Mouse (Mus musculus): ENCODE results near the gene Gm13279. TPM values are rescaled to one million over a fixed set of nuclear protein-coding genes. Genes with fewer than 3 reads are reported as not detected.

Gene Gm13279
- polyA plus RNA-seq, 1 experiment from 2014 or later, result not detected

Other genes with a start within 250 kb of the Gm13279 start
- not detected for gene Ifna15, start 239.2 kb upstream of the Gm13279 start, polyA plus RNA-seq (2017; shearing (Covaris generic))
- gene Ifna14, start 225.6 kb upstream of the Gm13279 start, polyA plus RNA-seq (2017; shearing (Covaris generic)), result not detected
- gene Ifna9, start 205.0 kb upstream of the Gm13279 start, polyA plus RNA-seq (2017; shearing (Covaris generic)), result not detected
- not detected for gene Ifna12, start 194.0 kb upstream of the Gm13279 start, polyA plus RNA-seq (2017; shearing (Covaris generic))
- gene C87499, start 163.0 kb upstream of the Gm13279 start, polyA plus RNA-seq (2017; shearing (Covaris generic)), result not detected
- gene Ifna13, start 152.9 kb upstream of the Gm13279 start, polyA plus RNA-seq (2017; shearing (Covaris generic)), result not detected
- gene Ifna16, start 120.5 kb upstream of the Gm13279 start, polyA plus RNA-seq (2017; shearing (Covaris generic)), result not detected
- not detected for gene Ifna2, start 113.5 kb upstream of the Gm13279 start, polyA plus RNA-seq (2017; shearing (Covaris generic))
- not detected for gene Ifnab, start 106.0 kb upstream of the Gm13279 start, polyA plus RNA-seq (2017; shearing (Covaris generic))
- not detected for gene Gm26566, start 75.6 kb upstream of the Gm13279 start, polyA plus RNA-seq (2017; shearing (Covaris generic))
- 20.7 TPM for gene Klhl9, start 74.9 kb upstream of the Gm13279 start, polyA plus RNA-seq (2017; shearing (Covaris generic))
- not detected for gene Gm13271, start 42.5 kb upstream of the Gm13279 start, polyA plus RNA-seq (2017; shearing (Covaris generic))
- not detected for gene Gm13283, start 37.3 kb upstream of the Gm13279 start, polyA plus RNA-seq (2017; shearing (Covaris generic))
- gene Gm13290, start 23.6 kb upstream of the Gm13279 start, polyA plus RNA-seq (2017; shearing (Covaris generic)), result not detected
- gene Gm13289, start 20.5 kb upstream of the Gm13279 start, polyA plus RNA-seq (2017; shearing (Covaris generic)), result not detected
- not detected for gene Gm13272, start 17.5 kb upstream of the Gm13279 start, polyA plus RNA-seq (2017; shearing (Covaris generic))
- 0.43 TPM for gene Ifnz, start 15.3 kb upstream of the Gm13279 start, polyA plus RNA-seq (2017; shearing (Covaris generic))
- not detected for gene Gm13276, start 11.7 kb upstream of the Gm13279 start, polyA plus RNA-seq (2017; shearing (Covaris generic))
- gene Gm13277, start 8.8 kb upstream of the Gm13279 start, polyA plus RNA-seq (2017; shearing (Covaris generic)), result not detected
- not detected for gene Gm13278, start 5.8 kb upstream of the Gm13279 start, polyA plus RNA-seq (2017; shearing (Covaris generic))
- not detected for gene Gm13275, start 2.9 kb upstream of the Gm13279 start, polyA plus RNA-seq (2017; shearing (Covaris generic))
- 0.83 TPM for gene Gm13285, start 2.3 kb downstream of the Gm13279 start, polyA plus RNA-seq (2017; shearing (Covaris generic))
- not detected for gene Gm13287, start 5.9 kb downstream of the Gm13279 start, polyA plus RNA-seq (2017; shearing (Covaris generic))
- gene Gm13288, start 8.1 kb downstream of the Gm13279 start, polyA plus RNA-seq (2017; shearing (Covaris generic)), result not detected
- not detected for gene Ifna7, start 18.8 kb downstream of the Gm13279 start, polyA plus RNA-seq (2017; shearing (Covaris generic))
- not detected for gene Ifna11, start 22.6 kb downstream of the Gm13279 start, polyA plus RNA-seq (2017; shearing (Covaris generic))
- gene Ifna6, start 30.0 kb downstream of the Gm13279 start, polyA plus RNA-seq (2017; shearing (Covaris generic)), result not detected
- not detected for gene Ifna5, start 38.1 kb downstream of the Gm13279 start, polyA plus RNA-seq (2017; shearing (Covaris generic))
- gene Ifna4, start 44.5 kb downstream of the Gm13279 start, polyA plus RNA-seq (2017; shearing (Covaris generic)), result not detected
- not detected for gene Ifna1, start 52.7 kb downstream of the Gm13279 start, polyA plus RNA-seq (2017; shearing (Covaris generic))
- not detected for gene Ifne, start 82.8 kb downstream of the Gm13279 start, polyA plus RNA-seq (2017; shearing (Covaris generic))